Mouse (Mus musculus): ENCODE measurements at regions not wholly inside any gene's neighbourhood (a gene's known extent, or its start where the extent isn't known, plus 50 kb on each side); places are given as distances from the start of the nearest gene placed in this dataset.
A peak's percentile ranks its signal among the peaks of the same experiment; 100 is the strongest.

DNA sequence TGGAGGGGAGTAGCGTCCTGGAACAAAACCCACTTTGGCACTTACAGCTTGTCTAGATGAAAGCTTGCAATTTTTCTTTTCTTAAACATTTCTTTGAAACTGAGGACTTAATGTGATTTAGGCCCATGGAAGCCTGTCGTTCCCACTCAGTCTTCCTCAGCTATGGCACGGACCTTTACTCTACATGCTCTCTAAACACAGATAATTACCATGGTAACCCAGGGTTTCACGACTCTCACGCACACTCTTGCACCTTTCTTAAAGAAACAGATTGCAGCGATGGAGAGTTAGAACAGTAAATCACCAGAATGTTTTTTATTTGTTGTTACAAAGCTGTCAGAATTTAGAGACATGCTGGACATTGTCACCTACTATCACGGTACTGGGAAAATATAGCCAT lies 195.0 kb downstream of the Fgf9 start:
- ATAC-seq (ENCODE audit: insufficient number of reproducible peaks, low FRiP score, low TSS enrichment, low read depth), result no peak
- H3K4me2 ChIP-seq (replicated peaks), result no peak overlapping the region
- no peak overlapping the region for H3K27ac ChIP-seq (replicated peaks)
- no peak overlapping the region for H3K9ac ChIP-seq
- no peaks in the 10 kb centered on the region for H3K4me1 ChIP-seq
- no peaks in the 10 kb centered on the region for H3K9me3 ChIP-seq (replicated peaks)
- no peak overlapping the region for H3K4me3 ChIP-seq (replicated peaks)
- H3K27me3 ChIP-seq, result no peaks in the 10 kb centered on the region
- WGBS, result 52% methylated on average over 7 of the region's 7 CpGs
- no peaks in the 10 kb centered on the region for H3K36me3 ChIP-seq

DNA sequence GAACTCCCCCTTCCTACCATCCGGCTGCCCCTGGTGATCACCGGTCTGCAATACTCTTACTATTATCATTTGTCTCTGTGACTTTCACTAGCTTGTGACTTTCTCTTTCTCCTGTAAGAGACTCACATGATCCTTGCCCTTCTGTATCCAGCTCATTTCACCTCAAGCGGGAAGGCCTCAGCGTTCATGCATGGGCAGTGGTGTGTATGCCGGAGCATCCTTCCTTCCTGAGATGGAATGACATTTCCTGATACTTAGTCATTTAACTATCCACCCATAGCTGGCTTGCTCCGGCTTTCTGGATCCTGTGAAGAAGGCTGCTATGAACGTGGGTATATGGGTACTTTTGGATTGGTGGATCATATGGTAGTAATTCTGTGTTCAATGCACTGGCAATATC lies 194.1 kb downstream of the Fgf9 start:
- Histone ChIP-seq H3K4me3 (replicated peaks) (no peak overlapping the region), H3K9ac (no peak overlapping the region), H3K27ac (replicated peaks) (no peak overlapping the region), H3K9me3 (replicated peaks) (no peaks in the 10 kb centered on the region), H3K36me3 (no peaks in the 10 kb centered on the region), H3K4me1 (no peaks in the 10 kb centered on the region), H3K27me3 (no peaks in the 10 kb centered on the region), H3K4me2 (replicated peaks) (no peak overlapping the region)
- 71% methylated on average over 7 of the region's 7 CpGs for WGBS
- no peak for ATAC-seq (ENCODE audit: insufficient number of reproducible peaks, low FRiP score, low TSS enrichment, low read depth)

DNA sequence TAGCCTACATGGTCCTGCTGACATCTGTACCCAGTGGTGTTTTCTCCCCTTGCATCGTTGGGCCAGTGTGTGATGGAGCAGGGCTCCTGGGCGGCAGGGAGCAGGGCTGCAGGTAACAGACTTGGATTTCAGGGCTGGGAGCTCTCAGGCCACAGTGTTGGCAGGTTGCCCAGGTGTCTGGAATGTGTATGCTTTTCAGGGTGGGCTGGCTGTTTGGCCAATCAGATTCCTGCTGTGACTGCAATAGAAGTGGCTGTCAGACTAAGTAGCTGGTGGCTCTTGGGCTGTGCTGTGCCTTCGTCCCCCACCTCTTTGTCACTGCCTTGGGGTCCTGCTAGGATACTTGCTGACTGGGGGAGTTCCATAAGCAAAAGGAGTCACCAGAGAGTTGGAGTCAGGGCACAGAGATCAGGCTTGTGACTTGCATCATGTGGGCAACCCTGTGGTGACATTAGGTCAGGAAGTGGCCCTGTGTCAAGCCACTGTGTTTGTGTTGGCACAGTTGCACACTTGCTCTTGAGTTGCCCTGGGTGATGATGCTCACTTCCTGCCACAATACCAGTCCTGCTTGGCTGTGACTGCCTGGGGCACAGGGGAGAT lies 183.1 kb downstream of the Fgf9 start:
- H3K27ac ChIP-seq (replicated peaks), result no peak overlapping the region
- no peaks in the 10 kb centered on the region for H3K27me3 ChIP-seq
- no peaks in the 10 kb centered on the region for H3K36me3 ChIP-seq
- peaks cover 8% of the 10 kb centered on the region for H3K4me1 ChIP-seq
- H3K4me3 ChIP-seq (replicated peaks), result no peak overlapping the region
- peak; percentile 70; the same call in 1 of the 2 replicates for ATAC-seq (ENCODE audit: insufficient number of reproducible peaks, low FRiP score, low TSS enrichment, low read depth)
- H3K9me3 ChIP-seq (replicated peaks), result no peaks in the 10 kb centered on the region
- no peak overlapping the region for H3K9ac ChIP-seq
- H3K4me2 ChIP-seq (replicated peaks), result no peak overlapping the region
- 30% methylated on average over 3 of the region's 3 CpGs for WGBS

DNA sequence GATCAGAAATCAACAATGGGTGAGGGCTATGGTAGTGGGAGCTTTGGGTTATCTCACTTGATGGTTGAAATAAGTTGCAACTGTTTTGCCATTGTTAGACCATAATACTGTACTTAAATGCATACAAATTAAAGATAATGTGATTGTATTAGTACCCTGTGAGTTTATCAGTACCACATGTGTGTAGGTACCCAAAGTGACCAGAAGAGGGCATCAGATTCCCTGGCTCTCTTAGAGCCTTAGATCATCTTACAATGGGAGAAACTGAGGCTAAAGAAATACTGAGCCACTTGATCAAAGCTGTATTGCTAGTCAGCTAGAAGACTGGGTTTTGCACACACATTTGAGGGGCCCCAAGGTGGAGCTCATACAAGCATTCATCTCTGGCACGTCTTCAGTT lies 155.5 kb downstream of the Fgf9 start:
- H3K9me3 ChIP-seq (replicated peaks), result no peaks in the 10 kb centered on the region
- ATAC-seq (ENCODE audit: insufficient number of reproducible peaks, low FRiP score, low TSS enrichment, low read depth), result no peak
- H3K36me3 ChIP-seq, result no peaks in the 10 kb centered on the region
- peaks cover 5% of the 10 kb centered on the region; the same call in 1 of the 2 replicates for H3K4me1 ChIP-seq
- no peak overlapping the region for H3K27ac ChIP-seq (replicated peaks)
- WGBS, result 97% methylated on average over 1 of the region's 1 CpGs
- H3K9ac ChIP-seq, result no peak overlapping the region
- H3K27me3 ChIP-seq, result no peaks in the 10 kb centered on the region
- H3K4me3 ChIP-seq (replicated peaks), result no peak overlapping the region
- no peak overlapping the region for H3K4me2 ChIP-seq (replicated peaks)

DNA sequence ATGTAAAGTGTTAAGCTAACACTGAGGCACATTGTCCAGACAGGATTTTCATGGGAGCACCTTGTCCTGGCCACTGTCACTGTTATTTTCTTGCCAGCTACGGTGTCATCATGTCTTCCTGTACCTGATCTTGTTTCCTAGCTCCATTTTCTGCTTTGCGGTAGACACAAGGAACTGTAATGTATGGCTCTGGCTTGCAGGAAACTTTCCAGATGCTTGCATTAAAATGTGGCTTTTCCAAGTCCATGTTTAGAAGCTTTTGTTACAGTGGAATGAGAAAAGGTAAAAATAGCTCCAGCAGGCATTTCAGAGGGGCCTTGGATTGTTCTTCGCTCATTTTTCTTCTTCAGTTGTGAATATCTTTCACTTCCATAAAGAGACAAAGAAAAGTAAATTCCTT lies 154.1 kb downstream of the Fgf9 start:
- H3K9ac ChIP-seq, result no peak overlapping the region
- peaks cover 5% of the 10 kb centered on the region; the same call in 1 of the 2 replicates for H3K4me1 ChIP-seq
- no peaks in the 10 kb centered on the region for H3K9me3 ChIP-seq (replicated peaks)
- H3K4me2 ChIP-seq (replicated peaks), result no peak overlapping the region
- ATAC-seq (ENCODE audit: insufficient number of reproducible peaks, low FRiP score, low TSS enrichment, low read depth), result no peak
- no peaks in the 10 kb centered on the region for H3K36me3 ChIP-seq
- H3K4me3 ChIP-seq (replicated peaks), result no peak overlapping the region
- 52% methylated on average over 3 of the region's 3 CpGs for WGBS
- H3K27ac ChIP-seq (replicated peaks), result no peak overlapping the region; the same call in 1 of the 2 replicates
- H3K27me3 ChIP-seq, result no peaks in the 10 kb centered on the region

DNA sequence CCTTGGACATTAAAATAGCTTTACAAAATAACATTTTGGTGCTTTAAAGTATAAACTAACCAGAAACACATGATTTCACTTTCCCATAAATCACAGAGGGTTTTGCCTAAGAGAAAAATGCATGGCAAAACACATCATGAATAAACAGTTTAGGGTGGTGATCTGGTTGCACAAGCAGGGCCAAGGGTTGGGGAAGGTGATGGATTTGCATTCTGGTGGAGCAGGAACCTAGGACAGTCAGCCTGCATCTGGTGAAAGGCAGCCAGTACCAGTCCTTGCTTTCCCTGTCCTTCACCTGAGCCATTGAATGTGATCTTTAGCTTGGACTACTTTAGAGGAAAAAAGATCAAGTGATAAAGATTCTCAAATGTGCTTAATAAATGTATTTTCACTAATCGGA lies 138.1 kb downstream of the Fgf9 start:
- 80% methylated on average over 1 of the region's 1 CpGs for WGBS
- no peak for ATAC-seq (ENCODE audit: insufficient number of reproducible peaks, low FRiP score, low TSS enrichment, low read depth)

DNA sequence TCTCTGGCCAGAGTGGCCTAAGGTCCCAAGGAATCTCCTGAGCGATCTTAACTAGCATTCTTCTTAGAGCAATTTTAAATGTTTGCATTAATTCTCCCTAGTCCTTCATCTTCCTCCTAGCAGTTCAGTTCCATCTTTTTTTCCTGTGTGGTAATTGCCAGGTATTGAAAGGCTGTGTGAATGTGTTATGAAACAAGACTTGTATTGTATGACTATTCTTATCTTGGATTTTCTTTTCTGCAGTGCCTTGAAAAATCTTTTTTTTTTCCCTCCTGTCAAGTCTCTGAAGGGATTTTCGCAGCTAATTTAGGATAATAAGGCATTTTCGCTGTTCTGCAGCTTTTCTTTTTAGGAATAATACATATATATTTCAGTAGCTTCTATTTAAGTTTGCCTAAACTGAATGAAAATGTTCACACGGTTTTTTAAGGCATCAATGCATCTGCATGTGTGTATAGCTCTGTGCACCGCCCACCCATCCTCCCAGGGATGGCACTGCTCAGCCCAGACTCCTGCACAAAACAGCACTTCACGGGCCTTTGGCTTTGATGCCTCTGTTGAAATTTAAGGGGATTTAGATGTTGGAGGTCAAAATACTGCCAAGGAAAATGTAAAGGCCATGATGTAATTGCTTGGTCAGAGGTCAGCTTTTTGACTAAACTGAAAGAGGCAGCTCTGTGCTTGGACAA lies 132.4 kb downstream of the Fgf9 start:
- no peaks in the 10 kb centered on the region for H3K36me3 ChIP-seq
- 54% methylated on average over 6 of the region's 6 CpGs for WGBS
- H3K9ac ChIP-seq, result no peak overlapping the region
- H3K4me2 ChIP-seq (replicated peaks), result no peak overlapping the region
- H3K4me3 ChIP-seq (replicated peaks), result no peak overlapping the region
- no peaks in the 10 kb centered on the region for H3K9me3 ChIP-seq (replicated peaks)
- H3K4me1 ChIP-seq, result no peaks in the 10 kb centered on the region
- H3K27me3 ChIP-seq, result no peaks in the 10 kb centered on the region
- ATAC-seq (ENCODE audit: insufficient number of reproducible peaks, low FRiP score, low TSS enrichment, low read depth), result no peak
- no peak overlapping the region for H3K27ac ChIP-seq (replicated peaks)

More for the DNA sequence above, 138.1 kb downstream of the Fgf9 start:
- Histone ChIP-seq H3K9ac (no peak overlapping the region), H3K9me3 (replicated peaks) (no peaks in the 10 kb centered on the region), H3K4me1 (no peaks in the 10 kb centered on the region), H3K4me2 (replicated peaks) (no peak overlapping the region), H3K27ac (replicated peaks) (no peak overlapping the region), H3K27me3 (no peaks in the 10 kb centered on the region), H3K4me3 (replicated peaks) (no peak overlapping the region), H3K36me3 (no peaks in the 10 kb centered on the region)

DNA sequence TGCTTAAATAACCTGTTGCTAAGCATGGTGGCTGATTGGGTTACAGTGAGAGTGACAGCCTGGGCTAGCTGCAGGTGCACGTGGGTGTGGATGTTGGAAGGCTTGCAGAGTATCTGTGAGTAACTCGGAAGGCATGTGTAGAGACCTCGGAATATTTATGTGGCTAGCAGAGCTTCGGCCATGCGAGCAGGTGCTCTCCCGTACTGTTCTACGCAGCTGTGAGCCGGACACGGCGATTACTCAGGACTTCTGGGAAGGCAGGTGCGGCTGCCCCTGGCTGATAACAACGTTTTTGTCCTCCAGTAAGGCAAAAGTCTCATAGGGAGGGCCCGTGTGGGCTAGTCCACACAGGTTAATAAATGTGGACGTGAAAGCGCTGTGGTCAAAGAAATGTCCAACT lies 119.6 kb downstream of the Fgf9 start:
- no peak overlapping the region for H3K27ac ChIP-seq (replicated peaks)
- H3K9me3 ChIP-seq (replicated peaks), result no peaks in the 10 kb centered on the region; the same call in 1 of the 2 replicates
- no peaks in the 10 kb centered on the region for H3K27me3 ChIP-seq
- H3K4me2 ChIP-seq (replicated peaks), result no peak overlapping the region
- no peak overlapping the region for H3K9ac ChIP-seq
- 69% methylated on average over 15 of the region's 15 CpGs for WGBS
- ATAC-seq (ENCODE audit: insufficient number of reproducible peaks, low FRiP score, low TSS enrichment, low read depth), result no peak
- no peaks in the 10 kb centered on the region for H3K4me1 ChIP-seq
- no peak overlapping the region for H3K4me3 ChIP-seq (replicated peaks)
- H3K36me3 ChIP-seq, result no peaks in the 10 kb centered on the region

DNA sequence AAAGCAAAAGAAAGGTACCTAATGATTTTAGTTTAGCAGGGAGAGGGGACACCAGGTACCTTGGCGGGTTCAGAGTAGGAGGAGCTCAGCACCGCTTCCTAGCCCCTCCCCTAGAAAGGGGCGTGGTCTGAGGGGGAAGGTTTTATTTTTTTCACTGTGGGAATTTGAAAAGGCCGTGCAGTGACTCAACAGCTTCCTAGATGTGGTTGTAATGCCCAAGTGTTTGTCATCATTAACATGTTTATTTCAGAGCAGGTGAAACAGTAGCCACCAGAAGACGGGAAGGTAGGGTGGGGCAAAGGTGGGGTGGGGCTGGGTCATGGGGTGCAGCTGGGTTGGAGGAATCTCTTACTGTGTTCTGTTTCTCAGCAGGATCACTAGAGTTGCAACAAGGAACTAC lies 112.5 kb downstream of the Fgf9 start:
- Histone ChIP-seq H3K4me2 (replicated peaks) (no peak overlapping the region), H3K9me3 (replicated peaks) (no peaks in the 10 kb centered on the region), H3K4me1 (no peaks in the 10 kb centered on the region), H3K9ac (no peak overlapping the region), H3K36me3 (no peaks in the 10 kb centered on the region), H3K27ac (replicated peaks) (no peak overlapping the region), H3K4me3 (replicated peaks) (no peak overlapping the region), H3K27me3 (no peaks in the 10 kb centered on the region)
- 60% methylated on average over 5 of the region's 5 CpGs for WGBS
- ATAC-seq (ENCODE audit: insufficient number of reproducible peaks, low FRiP score, low TSS enrichment, low read depth), result no peak

DNA sequence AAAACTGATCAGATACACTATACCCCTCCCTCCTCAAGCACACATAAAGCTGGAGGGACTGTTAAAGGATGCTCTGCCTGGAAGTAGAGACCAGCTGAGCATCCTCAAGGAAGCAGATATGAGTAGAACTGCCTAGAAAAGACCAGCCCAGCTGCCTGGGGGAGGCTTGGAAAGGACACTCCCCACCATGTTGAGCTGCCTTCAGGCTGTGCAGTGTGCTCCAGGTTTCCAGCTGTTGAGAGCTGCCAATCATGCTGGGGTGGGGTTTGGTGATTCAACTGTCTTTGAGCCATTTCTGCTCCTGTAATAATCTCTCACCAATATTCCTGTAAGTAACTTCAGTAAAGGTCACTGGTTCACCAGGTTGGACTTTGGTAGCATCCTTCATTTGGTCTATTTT lies 110.4 kb downstream of the Fgf9 start:
- no peak overlapping the region for H3K4me3 ChIP-seq (replicated peaks)
- no peak for ATAC-seq (ENCODE audit: insufficient number of reproducible peaks, low FRiP score, low TSS enrichment, low read depth)
- H3K27ac ChIP-seq (replicated peaks), result no peak overlapping the region
- H3K27me3 ChIP-seq, result no peaks in the 10 kb centered on the region
- no peaks in the 10 kb centered on the region for H3K9me3 ChIP-seq (replicated peaks)
- no peaks in the 10 kb centered on the region for H3K36me3 ChIP-seq
- H3K4me1 ChIP-seq, result no peaks in the 10 kb centered on the region
- H3K9ac ChIP-seq, result no peak overlapping the region
- no peak overlapping the region for H3K4me2 ChIP-seq (replicated peaks)

DNA sequence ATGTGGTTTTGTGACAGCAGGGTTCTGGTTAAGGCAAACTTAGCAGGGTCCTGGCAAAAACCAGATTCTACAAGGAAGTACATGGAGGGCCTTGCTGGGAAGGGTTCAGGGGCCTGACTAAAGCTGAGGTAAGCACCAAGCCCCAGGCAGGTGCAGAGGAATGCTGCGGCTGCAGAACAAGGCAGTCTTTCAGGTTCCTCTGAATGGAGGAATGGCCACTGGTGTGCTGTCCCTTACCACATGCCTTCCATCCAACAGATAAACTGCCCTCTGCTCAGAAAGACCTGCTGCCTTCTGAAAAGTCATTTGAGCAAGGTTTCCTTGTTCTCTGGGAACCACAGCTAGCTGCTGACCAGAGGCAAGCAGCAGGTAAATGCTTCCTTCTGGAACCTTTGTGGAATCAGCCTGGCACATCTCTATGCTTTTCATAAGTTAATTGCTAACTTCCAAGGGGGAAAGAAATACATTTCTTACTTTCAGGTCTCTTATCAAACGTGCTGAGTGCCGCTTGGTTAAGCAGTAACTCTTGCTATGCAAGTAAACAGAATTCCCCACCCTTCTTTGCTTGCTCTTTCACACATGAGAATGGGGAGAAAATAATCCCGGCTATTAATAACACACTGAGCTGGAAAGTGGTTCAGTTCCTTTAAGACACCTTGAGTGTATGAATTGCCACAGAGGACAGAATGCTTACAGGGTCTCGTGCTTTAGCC lies 105.5 kb downstream of the Fgf9 start:
- H3K27ac ChIP-seq (replicated peaks), result no peak overlapping the region
- H3K4me2 ChIP-seq (replicated peaks), result no peak overlapping the region
- WGBS, result 65% methylated on average over 5 of the region's 5 CpGs
- ATAC-seq (ENCODE audit: insufficient number of reproducible peaks, low FRiP score, low TSS enrichment, low read depth), result no peak
- no peaks in the 10 kb centered on the region for H3K9me3 ChIP-seq (replicated peaks)
- H3K36me3 ChIP-seq, result no peaks in the 10 kb centered on the region
- no peak overlapping the region for H3K4me3 ChIP-seq (replicated peaks)
- H3K4me1 ChIP-seq, result no peaks in the 10 kb centered on the region
- no peaks in the 10 kb centered on the region for H3K27me3 ChIP-seq
- no peak overlapping the region for H3K9ac ChIP-seq
